Mouse (Mus musculus): ENCODE measurements around the gene Pcgf2.
"Not testable (repeated sequence)": the region's sequence is repeated elsewhere in the genome, so short reads cannot be mapped to it uniquely, and the experiment has no call there.

Gene Pcgf2

GRCm38 (mm10) chr11:97717369-97718280, 17.3 kb upstream of the Pcgf2 start:
- in situ Hi-C loops (cut with MboI, MseI): no loop called here

- in situ Hi-C loops (cut with MboI, MseI): no loop called here
Measured at GRCm38 (mm10) chr11:97716021-97716420, 15.7 kb upstream of the Pcgf2 start.

GRCm38 (mm10) chr11:97714784-97715760, 14.8 kb upstream of the Pcgf2 start:
- in situ Hi-C loops (cut with MboI, MseI): no loop called here

GRCm38 (mm10) chr11:97714356-97714755, 14.1 kb upstream of the Pcgf2 start:
- in situ Hi-C loops (cut with MboI, MseI): no loop called here

GRCm38 (mm10) chr11:97713896-97714295, 13.6 kb upstream of the Pcgf2 start:
- in situ Hi-C loops (cut with MboI, MseI): no loop called here

- in situ Hi-C loops (cut with MboI, MseI): no loop called here
Measured at GRCm38 (mm10) chr11:97712286-97712685, 12.0 kb upstream of the Pcgf2 start.

- in situ Hi-C loops (cut with MboI, MseI): no loop called here
Measured at GRCm38 (mm10) chr11:97711200-97711900, 11.1 kb upstream of the Pcgf2 start.

GRCm38 (mm10) chr11:97710067-97710466, 9.8 kb upstream of the Pcgf2 start:
- in situ Hi-C loops (cut with MboI, MseI): not testable (repeated sequence)

- in situ Hi-C loops (cut with MboI, MseI): loop anchor here (5.0 kb wide), 1 partner anchor 39 kb away; the partner anchor contains the start of gene Pip4k2b
Measured at GRCm38 (mm10) chr11:97703039-97703826, 2.9 kb upstream of the Pcgf2 start, which contains the start of gene Psmb3. Psmb3 (plus strand) TSS chr11:97703399.

- in situ Hi-C loops (cut with MboI, MseI): loop anchor here (5.0 kb wide), 1 partner anchor 40 kb away; the partner anchor contains the start of gene Pip4k2b
Measured at GRCm38 (mm10) chr11:97702393-97702745, 2.1 kb upstream of the Pcgf2 start.

GRCm38 (mm10) chr11:97701581-97702392, 1.5 kb upstream of the Pcgf2 start:
- in situ Hi-C loops (cut with MboI, MseI): loop anchor here (5.0 kb wide), 1 partner anchor 41 kb away; the partner anchor contains the start of gene Pip4k2b

- in situ Hi-C loops (cut with MboI, MseI): loop anchor here (5.0 kb wide), 1 partner anchor 41 kb away; the partner anchor contains the start of gene Pip4k2b
Measured at GRCm38 (mm10) chr11:97700746-97701580, 666 bp upstream of the Pcgf2 start.

- in situ Hi-C loops (cut with MboI, MseI): loop anchor here (5.0 kb wide), 1 partner anchor 43 kb away; the partner anchor contains the start of gene Pip4k2b
Measured at GRCm38 (mm10) chr11:97699626-97700002, 683 bp downstream of the Pcgf2 start.

GRCm38 (mm10) chr11:97698741-97699611, 1.3 kb downstream of the Pcgf2 start:
- in situ Hi-C loops (cut with MboI, MseI): no loop called here

GRCm38 (mm10) chr11:97697891-97698529, 2.3 kb downstream of the Pcgf2 start:
- in situ Hi-C loops (cut with MboI, MseI): no loop called here

- in situ Hi-C loops (cut with MboI, MseI): no loop called here
Measured at GRCm38 (mm10) chr11:97697199-97697890, 3.0 kb downstream of the Pcgf2 start.
